Mouse (Mus musculus): ENCODE measurements around the gene Pitpnc1.

Pitpnc1 gene

GRCm38 (mm10) chr11:107283632-107284031 lies 186.9 kb downstream of the Pitpnc1 start:
- DNase-seq (ENCODE audit: low spot score in 2 of 2): no peak

GRCm38 (mm10) chr11:107282481-107282880 lies 188.0 kb downstream of the Pitpnc1 start:
- DNase-seq (ENCODE audit: low spot score in 2 of 2): peak; percentile 65 to 81

GRCm38 (mm10) chr11:107279258-107279657 lies 191.2 kb downstream of the Pitpnc1 start:
- DNase-seq (ENCODE audit: low spot score in 2 of 2): no peak

- DNase-seq (ENCODE audit: low spot score in 2 of 2): no peak
These were observed 193.6 kb downstream of the Pitpnc1 start for GRCm38 (mm10) chr11:107276898-107277297.

GRCm38 (mm10) chr11:107276337-107276736 lies 194.2 kb downstream of the Pitpnc1 start:
- DNase-seq (ENCODE audit: low spot score in 2 of 2): no peak

- DNase-seq (ENCODE audit: low spot score in 2 of 2): peak; percentile 45 to 50
These were observed 194.6 kb downstream of the Pitpnc1 start for GRCm38 (mm10) chr11:107275902-107276301.

- no peak for DNase-seq (ENCODE audit: low spot score in 2 of 2)
These were observed 196.3 kb downstream of the Pitpnc1 start for GRCm38 (mm10) chr11:107274206-107274605.

- peak; percentile 61 to 68 for DNase-seq (ENCODE audit: low spot score in 2 of 2)
These were observed 198.0 kb downstream of the Pitpnc1 start for GRCm38 (mm10) chr11:107272351-107272975.

- DNase-seq (ENCODE audit: low spot score in 2 of 2): no peak
These were observed 199.9 kb downstream of the Pitpnc1 start for GRCm38 (mm10) chr11:107270564-107270963.

- no peak for DNase-seq (ENCODE audit: low spot score in 2 of 2)
These were observed 203.0 kb downstream of the Pitpnc1 start for GRCm38 (mm10) chr11:107267522-107267921.

GRCm38 (mm10) chr11:107265861-107266260 lies 204.6 kb downstream of the Pitpnc1 start:
- no peak for DNase-seq (ENCODE audit: low spot score in 2 of 2)

GRCm38 (mm10) chr11:107264889-107265615 lies 205.4 kb downstream of the Pitpnc1 start:
- peak; percentile 54 to 56 for DNase-seq (ENCODE audit: low spot score in 2 of 2)

- no peak for DNase-seq (ENCODE audit: low spot score in 2 of 2)
These were observed 206.7 kb downstream of the Pitpnc1 start for GRCm38 (mm10) chr11:107263838-107264237.

GRCm38 (mm10) chr11:107259428-107259827 lies 211.1 kb downstream of the Pitpnc1 start:
- no peak for DNase-seq (ENCODE audit: low spot score in 2 of 2)

- no peak for DNase-seq (ENCODE audit: low spot score in 2 of 2)
These were observed 215.3 kb downstream of the Pitpnc1 start for GRCm38 (mm10) chr11:107255185-107255584.

GRCm38 (mm10) chr11:107254181-107254580 lies 216.3 kb downstream of the Pitpnc1 start:
- DNase-seq (ENCODE audit: low spot score in 2 of 2): no peak

GRCm38 (mm10) chr11:107252026-107252425 lies 218.5 kb downstream of the Pitpnc1 start:
- no peak for DNase-seq (ENCODE audit: low spot score in 2 of 2)

- DNase-seq (ENCODE audit: low spot score in 2 of 2): no peak
These were observed 219.0 kb downstream of the Pitpnc1 start for GRCm38 (mm10) chr11:107251460-107251859.

GRCm38 (mm10) chr11:107250882-107251281 lies 219.6 kb downstream of the Pitpnc1 start:
- DNase-seq (ENCODE audit: low spot score in 2 of 2): no peak

GRCm38 (mm10) chr11:107248753-107249152 lies 221.7 kb downstream of the Pitpnc1 start:
- DNase-seq (ENCODE audit: low spot score in 2 of 2): peak in 1 of 2 experiments; percentile 43

- DNase-seq (ENCODE audit: low spot score in 2 of 2): no peak
These were observed 224.8 kb downstream of the Pitpnc1 start for GRCm38 (mm10) chr11:107245657-107246056.

- DNase-seq (ENCODE audit: low spot score in 2 of 2): no peak
These were observed 227.4 kb downstream of the Pitpnc1 start for GRCm38 (mm10) chr11:107243126-107243525.

GRCm38 (mm10) chr11:107241678-107242077 lies 228.8 kb downstream of the Pitpnc1 start:
- DNase-seq (ENCODE audit: low spot score in 2 of 2): no peak
